10 mouse cellular contexts compared by ENCODE assay signal in genomic region chr12:111486455-111486854, GRCm38 (mm10). TPM values are rescaled to one million over a fixed set of nuclear protein-coding genes. Genes with fewer than 3 reads are reported as not detected.
A peak's percentile ranks its signal among the peaks of the same experiment; 100 is the strongest.
DNase-seq lines count a peak whose midpoint lies in the region; ATAC-seq and TF ChIP-seq lines count a peak whose summit lies in the region.
"Had no signal": no experiment of that assay in that cellular context is flagged by ENCODE, and none has a peak within 500 bp of the region (broad histone marks: within the 10 kb centered on the region; RNA-seq: fewer than 3 reads in every experiment).

No protein-coding gene starts in this region.

- H3K36me3 ChIP-seq in heart, embryonic 13.5 days, result no peaks in the 10 kb centered on the region
- H3K36me3 ChIP-seq in heart, adult 2 months (ENCODE audit: control insufficient read depth, insufficient read depth, low read length), result no peaks in the 10 kb centered on the region
- H3K36me3 ChIP-seq in ES-Bruce4 (ENCODE audit: control insufficient read depth, insufficient read depth, low read length, poor library complexity, severe bottlenecking), result no peaks in the 10 kb centered on the region
- no peaks in the 10 kb centered on the region for H3K36me3 ChIP-seq in forebrain, embryonic 13.5 days (ENCODE audit: poor library complexity, severe bottlenecking)
- H3K36me3 ChIP-seq in liver, embryonic 13.5 days, result no peaks in the 10 kb centered on the region
- H3K36me3 ChIP-seq: G1E had no signal

- ATAC-seq in heart, embryonic 13.5 days (ENCODE audit: extremely low read depth, insufficient number of reproducible peaks, low FRiP score, low TSS enrichment), result no peak
- no peak for ATAC-seq in forebrain, embryonic 13.5 days
- ATAC-seq in liver, embryonic 13.5 days (ENCODE audit: low read depth), result no peak
- no peak for ATAC-seq in frontal cortex, adult (ENCODE audit: low TSS enrichment)

- H3K4me1 ChIP-seq in heart, embryonic 13.5 days, result peaks cover 18% of the 10 kb centered on the region
- H3K4me1 ChIP-seq in heart, adult 2 months (ENCODE audit: control insufficient read depth, insufficient read depth, low read length), result no peaks in the 10 kb centered on the region
- H3K4me1 ChIP-seq in ES-Bruce4 (ENCODE audit: control insufficient read depth, insufficient read depth, low read length), result no peaks in the 10 kb centered on the region
- peaks cover 18% of the 10 kb centered on the region for H3K4me1 ChIP-seq in forebrain, embryonic 13.5 days
- peaks cover 18% of the 10 kb centered on the region for H3K4me1 ChIP-seq in liver, embryonic 13.5 days (replicated peaks)

- no peak for TF ChIP-seq CTCF in heart, adult 2 months (IDR thresholded peaks at IDR 0.05)
- TF ChIP-seq CTCF in ES-Bruce4 (IDR thresholded peaks at IDR 0.05; ENCODE audit: low read depth, low read length), result no peak

- H3K27me3 ChIP-seq in heart, embryonic 13.5 days (replicated peaks), result peaks cover 91% of the 10 kb centered on the region
- peaks cover 15% of the 10 kb centered on the region for H3K27me3 ChIP-seq in heart, adult 2 months (ENCODE audit: control insufficient read depth, insufficient read depth, low read length)
- H3K27me3 ChIP-seq in ES-Bruce4 (ENCODE audit: control insufficient read depth, insufficient read depth, low read length, poor library complexity, severe bottlenecking), result no peaks in the 10 kb centered on the region; the same call in 1 of the 2 replicates
- peaks cover 71% of the 10 kb centered on the region for H3K27me3 ChIP-seq in forebrain, embryonic 13.5 days
- peaks cover 95% of the 10 kb centered on the region for H3K27me3 ChIP-seq in liver, embryonic 13.5 days

- TF ChIP-seq POLR2A in heart, adult 2 months (IDR thresholded peaks at IDR 0.05; ENCODE audit: insufficient read depth, low read depth, low read length), result no peak
- TF ChIP-seq POLR2A in ES-Bruce4 (IDR thresholded peaks at IDR 0.05; ENCODE audit: insufficient read depth, low read length), result no peak

- DNase-seq in heart, adult 2 months, result no peak
- DNase-seq in liver, embryonic 13.5 days, result no peak
- DNase-seq in T-cell, adult 2 months (ENCODE audit: low spot score), result no peak
- DNase-seq in frontal cortex, postnatal 36 days (ENCODE audit: low spot score in 2 of 2), result no peak

- WGBS in heart, embryonic 13.5 days, result 10% methylated on average over 12 of the region's 12 CpGs
- 18% methylated on average over 12 of the region's 12 CpGs for WGBS in heart, adult 2 months
- 4% methylated on average over 12 of the region's 12 CpGs for WGBS in forebrain, embryonic 13.5 days
- WGBS in liver, embryonic 13.5 days (ENCODE audit: insufficient replicate concordance), result 12% methylated on average over 12 of the region's 12 CpGs

- H3K27ac ChIP-seq in heart, embryonic 13.5 days (replicated peaks), result no peak overlapping the region
- H3K27ac ChIP-seq in heart, adult 2 months, result no peak overlapping the region
- H3K27ac ChIP-seq in ES-Bruce4 (ENCODE audit: insufficient read depth, low read length), result no peak overlapping the region
- no peak overlapping the region for H3K27ac ChIP-seq in forebrain, embryonic 13.5 days
- no peak overlapping the region for H3K27ac ChIP-seq in liver, embryonic 13.5 days

- peak overlapping the region; percentile 61 for H3K4me3 ChIP-seq in heart, embryonic 13.5 days
- no peak overlapping the region for H3K4me3 ChIP-seq in heart, adult 2 months
- peak overlapping the region; percentile 56 for H3K4me3 ChIP-seq in ES-Bruce4 (ENCODE audit: low read depth, low read length)
- H3K4me3 ChIP-seq in forebrain, embryonic 13.5 days, result peak overlapping the region; percentile 43; the same call in 1 of the 2 replicates
- peak overlapping the region; percentile 50; the same call in 1 of the 2 replicates for H3K4me3 ChIP-seq in liver, embryonic 13.5 days (replicated peaks)

- intact Hi-C loops in heart, adult 2 months (cut with DNase I), result no loop called here

- H3K9me3 ChIP-seq in heart, embryonic 13.5 days, result no peaks in the 10 kb centered on the region
- no peaks in the 10 kb centered on the region for H3K9me3 ChIP-seq in ES-Bruce4 (replicated peaks; ENCODE audit: control insufficient read depth, insufficient read depth, low read length, poor library complexity, severe bottlenecking)
- H3K9me3 ChIP-seq in forebrain, embryonic 13.5 days (replicated peaks), result no peaks in the 10 kb centered on the region
- no peaks in the 10 kb centered on the region for H3K9me3 ChIP-seq in liver, embryonic 13.5 days (replicated peaks)

- H3K9ac ChIP-seq in heart, embryonic 13.5 days, result peak overlapping the region; percentile 75; the same call in 1 of the 2 replicates
- no peak overlapping the region for H3K9ac ChIP-seq in heart, adult 2 months (ENCODE audit: low read depth, low read length)
- H3K9ac ChIP-seq in ES-Bruce4 (ENCODE audit: low read depth, poor library complexity, severe bottlenecking), result no peak overlapping the region
- no peak overlapping the region for H3K9ac ChIP-seq in forebrain, embryonic 13.5 days
- H3K9ac ChIP-seq in liver, embryonic 13.5 days, result no peak overlapping the region

- no peaks in the 10 kb centered on the region for H3K79me2 ChIP-seq in heart, adult 2 months (replicated peaks; ENCODE audit: control insufficient read depth, insufficient read depth, low read length)

- no peak for TF ChIP-seq EP300 in heart, adult 2 months (IDR thresholded peaks at IDR 0.05; ENCODE audit: insufficient read depth, low read depth, low read length)
- TF ChIP-seq EP300 in ES-Bruce4 (IDR thresholded peaks at IDR 0.05; ENCODE audit: insufficient read depth, low read depth, low read length), result no peak

- H3K4me2 ChIP-seq in heart, embryonic 13.5 days, result peak overlapping the region; percentile 89
- peak overlapping the region; percentile 68; the same call in 1 of the 2 replicates for H3K4me2 ChIP-seq in forebrain, embryonic 13.5 days
- H3K4me2 ChIP-seq in liver, embryonic 13.5 days, result peak overlapping the region; percentile 62

RNA-seq across cellular contexts. Expression of gene Gm266, which starts 0.8 kb away (rescaled TPM):
- polyA plus RNA-seq in heart, embryonic 13.5 days (2015; fragmentation: Nextera tagmentation; extraction: Ambion mirVana), result 2.1 and 2.5 TPM in 2 replicates
- under 1 TPM; 0.36 to 0.39 TPM for total RNA-seq in heart, adult 2 months (2021)
- polyA plus RNA-seq in heart, adult 2 months (2012; rRNA removed), result 0.23 and 0.88 TPM in 2 replicates
- polyA plus RNA-seq in ES-Bruce4 (2011; ENCODE audit: insufficient read depth, insufficient read length, low read depth, missing spikeins), result 0.93 and 1.3 TPM in 2 replicates
- polyA plus RNA-seq in forebrain, embryonic 13.5 days (2015; fragmentation: Nextera tagmentation; extraction: Ambion mirVana), result 0.40 and 1.0 TPM in 2 replicates
- 0.76 and 1.0 TPM in 2 replicates for polyA plus RNA-seq in liver, embryonic 13.5 days (2015; fragmentation: Nextera tagmentation; extraction: Ambion mirVana)
- total RNA-seq: granulocyte monocyte progenitor cell, adult 5-6 weeks had no signal
- polyA plus RNA-seq: G1E had no signal

RNA-seq across cellular contexts. Expression of gene Tnfaip2, which starts 44.2 kb away (rescaled TPM):
- 6.0 and 10.6 TPM in 2 replicates for polyA plus RNA-seq in heart, embryonic 13.5 days (2015; fragmentation: Nextera tagmentation; extraction: Ambion mirVana)
- 10 to 100 TPM; 40.9 to 52.1 TPM for total RNA-seq in heart, adult 2 months (2021)
- polyA plus RNA-seq in heart, adult 2 months (2012; rRNA removed), result 40.2 and 52.0 TPM in 2 replicates
- 1.9 and 4.7 TPM in 2 replicates for polyA plus RNA-seq in ES-Bruce4 (2011; ENCODE audit: insufficient read depth, insufficient read length, low read depth, missing spikeins)
- 0.60 and 1.2 TPM in 2 replicates for polyA plus RNA-seq in forebrain, embryonic 13.5 days (2015; fragmentation: Nextera tagmentation; extraction: Ambion mirVana)
- polyA plus RNA-seq in liver, embryonic 13.5 days (2015; fragmentation: Nextera tagmentation; extraction: Ambion mirVana), result 92.1 and 96.6 TPM in 2 replicates

RNA-seq across cellular contexts. Expression of gene Eif5, which starts 51.4 kb away (rescaled TPM):
- 389 and 441 TPM in 2 replicates for polyA plus RNA-seq in heart, embryonic 13.5 days (2015; fragmentation: Nextera tagmentation; extraction: Ambion mirVana)
- total RNA-seq in heart, adult 2 months (2021), result 100 to 1,000 TPM; 160 to 170 TPM
- 39.4 and 85.3 TPM in 2 replicates for polyA plus RNA-seq in heart, adult 2 months (2012; rRNA removed)
- 315 and 323 TPM in 2 replicates for polyA plus RNA-seq in ES-Bruce4 (2011; ENCODE audit: insufficient read depth, insufficient read length, low read depth, missing spikeins)
- 667 and 695 TPM in 2 replicates for polyA plus RNA-seq in forebrain, embryonic 13.5 days (2015; fragmentation: Nextera tagmentation; extraction: Ambion mirVana)
- 677 and 738 TPM in 2 replicates for polyA plus RNA-seq in liver, embryonic 13.5 days (2015; fragmentation: Nextera tagmentation; extraction: Ambion mirVana)
